Mouse (Mus musculus) kidney, embryonic 14.5 days (tissue): Measurements from ENCODE around the gene Asxl1. TPM values are rescaled to one million over a fixed set of nuclear protein-coding genes. Genes with fewer than 3 reads are reported as not detected.

ENCODE experiments used
- ATAC-seq: fragments of 200-750 bp; cut with Nextera tagmentation; 2 replicates; pipeline ENCODE4 v1.8.0; 2017; ENCODE audit warnings: moderate number of reproducible peaks, mild to moderate bottlenecking, moderate TSS enrichment, moderate library complexity; ENCODE audit not compliant: low FRiP score, low TSS enrichment
- H3K27ac ChIP-seq: fragments of 300-500 bp; sonication (generic); 2 replicates; pipeline ENCODE4 v1.5.1; 2014; ENCODE audit warnings: low read depth, mild to moderate bottlenecking, low read length, moderate library complexity, mixed read lengths
- H3K27me3 ChIP-seq: fragments of 300-500 bp; sonication (generic); 2 replicates; pipeline ENCODE4 v1.6.1; 2014; ENCODE audit warnings: mild to moderate bottlenecking, low read length; ENCODE audit not compliant: control insufficient read depth, insufficient read depth
- H3K36me3 ChIP-seq: fragments of 300-500 bp; sonication (generic); 2 replicates; pipeline ENCODE4 v1.6.1; 2014; ENCODE audit warnings: low read length, mixed read lengths; ENCODE audit not compliant: control insufficient read depth, insufficient read depth
- H3K4me1 ChIP-seq: fragments of 300-500 bp; sonication (generic); 2 replicates; pipeline ENCODE4 v1.6.1; 2014; ENCODE audit warnings: low read length, mixed read lengths; ENCODE audit not compliant: control insufficient read depth, insufficient read depth
- H3K4me2 ChIP-seq: fragments of 300-500 bp; sonication (generic); replicated peaks from 2 replicates; pipeline ENCODE4 v1.6.1; 2014; ENCODE audit warnings: low read depth, mild to moderate bottlenecking, low read length
- H3K4me3 ChIP-seq: fragments of 300-500 bp; sonication (generic); 2 replicates; pipeline ENCODE4 v1.5.1; 2014; ENCODE audit warnings: mild to moderate bottlenecking, low read length
- H3K9ac ChIP-seq: fragments of 300-500 bp; sonication (generic); 2 replicates; pipeline ENCODE4 v1.6.1; 2014; ENCODE audit warnings: low read depth, mild to moderate bottlenecking, low read length, moderate library complexity
- H3K9me3 ChIP-seq: fragments of 300-500 bp; sonication (generic); 2 replicates; pipeline ENCODE4 v1.6.1; 2016; ENCODE audit warnings: low read length; ENCODE audit not compliant: control insufficient read depth
- WGBS: fragments of 180-500 bp; shearing (Covaris S2); extraction: QIAGEN DNeasy Blood & Tissue Kit; methylation state at CpG from one replicate; pipeline ENCODE4 v1.1.7; 2014; 5-methylcytosine and 5-hydroxymethylcytosine counted together
- polyA plus RNA-seq: library from polyadenylated mRNA; unstranded; fragments of >200 nt; fragmentation: Nextera tagmentation; extraction: Ambion mirVana; gene quantifications from 2 replicates; pipeline ENCODE4 v1.2.1, GENCODE M21; 2014

Asxl1 gene
- polyA plus RNA-seq, 1 experiment from 2014 or later: 20.8 TPM

DNA sequence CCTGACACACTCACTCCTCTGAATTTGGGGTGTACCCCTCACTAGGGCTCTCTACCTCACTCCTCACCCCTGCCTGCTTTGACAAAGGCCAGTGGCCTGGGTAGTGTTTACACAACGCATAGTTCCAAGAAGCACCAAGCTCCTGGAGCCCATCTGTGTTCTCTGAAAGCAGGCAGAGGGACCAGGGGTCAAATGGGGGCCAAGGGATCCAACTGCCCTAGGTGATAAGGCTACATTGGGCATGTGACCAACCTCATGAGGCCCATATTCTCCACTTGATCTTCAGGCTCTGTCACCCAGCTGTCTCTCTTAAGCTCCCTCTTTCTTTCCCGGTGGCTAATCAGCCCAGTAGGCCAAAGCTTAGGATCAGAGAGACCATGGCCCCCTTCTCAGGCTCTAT is 81.3 kb downstream of the Asxl1 start:
- Histone ChIP-seq H3K4me3 (no peak overlapping the region), H3K4me2 (no peak overlapping the region), H3K9ac (no peak overlapping the region), H3K9me3 (no peaks in the 10 kb centered on the region), H3K4me1 (peaks cover 30% of the 10 kb centered on the region), H3K27ac (no peak overlapping the region), H3K36me3 (peaks cover 53% of the 10 kb centered on the region), H3K27me3 (no peaks in the 10 kb centered on the region)
- WGBS: 14% methylated on average over 2 of the region's 2 CpGs
- ATAC-seq: no peak

DNA sequence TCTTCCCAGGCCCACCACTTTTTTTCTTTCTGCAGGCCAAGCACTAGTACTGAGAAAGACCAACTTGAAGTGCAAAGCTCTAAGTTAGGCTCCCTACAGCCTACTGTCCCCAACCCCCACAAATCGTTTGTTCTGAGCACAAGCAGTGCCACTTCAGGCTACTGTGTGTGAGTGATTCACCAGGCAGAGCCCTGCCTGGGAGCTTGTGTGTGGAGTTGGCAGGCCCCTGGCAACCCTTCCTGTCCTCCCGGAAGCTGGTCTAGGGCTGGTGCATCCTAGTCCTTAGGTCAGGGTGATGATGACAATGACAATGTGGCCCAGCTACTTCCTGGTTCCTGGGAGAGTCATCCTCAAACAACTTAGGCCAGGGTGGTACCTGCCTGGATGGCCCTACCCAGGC is 82.9 kb downstream of the Asxl1 start:
- WGBS: 55% methylated on average over 2 of the region's 2 CpGs
- no peak for ATAC-seq
- peaks cover 48% of the 10 kb centered on the region for H3K36me3 ChIP-seq
- no peak overlapping the region for H3K4me3 ChIP-seq
- H3K27me3 ChIP-seq: no peaks in the 10 kb centered on the region
- no peak overlapping the region for H3K4me2 ChIP-seq
- H3K9ac ChIP-seq: no peak overlapping the region
- H3K4me1 ChIP-seq: peaks cover 39% of the 10 kb centered on the region
- H3K9me3 ChIP-seq: no peaks in the 10 kb centered on the region
- H3K27ac ChIP-seq: no peak overlapping the region

DNA sequence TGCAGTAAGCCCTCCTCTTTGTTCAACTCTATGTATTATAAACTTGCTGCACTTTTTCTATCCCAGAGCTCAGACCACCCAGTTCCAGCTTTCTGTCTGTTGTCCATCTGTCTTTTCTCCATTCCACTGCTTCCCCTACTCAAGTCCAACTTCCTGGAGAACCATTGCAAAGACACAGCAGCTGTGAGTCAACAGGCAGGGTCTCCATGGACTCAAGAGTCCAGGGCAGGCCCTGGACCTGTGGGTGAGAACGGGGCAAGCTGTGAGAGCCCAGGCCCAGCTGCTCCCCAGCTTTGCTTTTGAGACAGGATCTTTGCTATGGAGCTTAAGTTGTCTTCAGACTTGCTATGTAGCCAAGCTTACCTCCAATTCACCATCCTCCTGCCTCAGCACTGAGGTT is 84.9 kb downstream of the Asxl1 start:
- 91% methylated on average over 1 of the region's 1 CpGs for WGBS
- no peaks in the 10 kb centered on the region for H3K9me3 ChIP-seq
- H3K27me3 ChIP-seq: no peaks in the 10 kb centered on the region
- H3K9ac ChIP-seq: no peak overlapping the region
- ATAC-seq: no peak
- H3K4me3 ChIP-seq: no peak overlapping the region
- H3K4me1 ChIP-seq: peaks cover 48% of the 10 kb centered on the region
- no peak overlapping the region for H3K27ac ChIP-seq
- no peak overlapping the region for H3K4me2 ChIP-seq
- peaks cover 47% of the 10 kb centered on the region for H3K36me3 ChIP-seq

DNA sequence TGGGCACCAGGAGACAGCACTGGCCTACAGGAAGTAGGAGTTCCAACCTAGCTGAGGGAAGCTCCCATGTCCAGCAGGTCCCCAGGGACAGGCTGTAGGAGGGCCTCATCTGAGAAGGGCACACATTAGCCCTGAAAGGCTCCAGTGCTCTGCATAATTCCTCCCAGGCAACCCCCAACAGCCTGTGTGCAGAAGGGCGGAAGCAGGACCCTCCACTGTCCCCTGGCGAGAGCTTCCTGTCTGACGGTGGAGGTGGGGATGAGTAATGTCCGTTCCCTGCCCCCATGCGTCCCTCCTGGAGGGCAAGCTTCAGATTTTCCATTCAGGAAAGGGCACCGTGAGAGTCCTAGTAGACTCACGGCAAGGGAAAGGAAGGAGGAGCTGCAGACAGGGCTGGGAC is 86.9 kb downstream of the Asxl1 start:
- H3K27ac ChIP-seq: peak overlapping the region; percentile 75
- WGBS: 8% methylated on average over 7 of the region's 7 CpGs
- H3K9me3 ChIP-seq: no peaks in the 10 kb centered on the region
- H3K4me1 ChIP-seq: peaks cover 61% of the 10 kb centered on the region
- H3K27me3 ChIP-seq: no peaks in the 10 kb centered on the region
- peaks cover 51% of the 10 kb centered on the region for H3K36me3 ChIP-seq
- H3K4me3 ChIP-seq: no peak overlapping the region
- H3K9ac ChIP-seq: 0 out of 2 replicates have a peak overlapping the region, but pooled peaks have one; percentile 7
- peak; percentile 41 for ATAC-seq
- no peak overlapping the region for H3K4me2 ChIP-seq

DNA sequence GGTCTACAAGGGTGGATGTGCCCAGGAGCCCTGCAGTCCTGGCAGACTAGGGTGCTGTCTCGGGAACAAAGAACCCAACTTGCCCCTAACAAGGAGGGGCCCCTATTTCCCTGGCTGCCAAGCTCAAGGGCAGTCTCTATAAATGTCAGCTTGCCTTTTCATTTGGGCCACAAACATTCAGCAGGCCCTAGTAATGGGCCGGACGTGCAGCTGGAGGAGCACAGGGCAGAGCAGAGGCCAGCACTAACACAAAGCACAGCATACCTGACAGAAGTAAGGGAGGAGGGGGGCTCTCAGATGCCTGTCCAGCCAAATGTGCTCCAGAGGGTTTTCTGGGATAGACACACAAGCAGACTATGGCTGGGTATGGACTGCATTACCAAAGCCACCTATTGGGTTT is 88.2 kb downstream of the Asxl1 start:
- Histone ChIP-seq H3K4me3 (no peak overlapping the region), H3K4me2 (no peak overlapping the region), H3K27me3 (no peaks in the 10 kb centered on the region), H3K9me3 (no peaks in the 10 kb centered on the region), H3K36me3 (peaks cover 40% of the 10 kb centered on the region), H3K9ac (no peak overlapping the region), H3K4me1 (peaks cover 69% of the 10 kb centered on the region), H3K27ac (peak overlapping the region; percentile 75; the same call in 1 of the 2 replicates)
- WGBS: 48% methylated on average over 3 of the region's 3 CpGs
- no peak for ATAC-seq

DNA sequence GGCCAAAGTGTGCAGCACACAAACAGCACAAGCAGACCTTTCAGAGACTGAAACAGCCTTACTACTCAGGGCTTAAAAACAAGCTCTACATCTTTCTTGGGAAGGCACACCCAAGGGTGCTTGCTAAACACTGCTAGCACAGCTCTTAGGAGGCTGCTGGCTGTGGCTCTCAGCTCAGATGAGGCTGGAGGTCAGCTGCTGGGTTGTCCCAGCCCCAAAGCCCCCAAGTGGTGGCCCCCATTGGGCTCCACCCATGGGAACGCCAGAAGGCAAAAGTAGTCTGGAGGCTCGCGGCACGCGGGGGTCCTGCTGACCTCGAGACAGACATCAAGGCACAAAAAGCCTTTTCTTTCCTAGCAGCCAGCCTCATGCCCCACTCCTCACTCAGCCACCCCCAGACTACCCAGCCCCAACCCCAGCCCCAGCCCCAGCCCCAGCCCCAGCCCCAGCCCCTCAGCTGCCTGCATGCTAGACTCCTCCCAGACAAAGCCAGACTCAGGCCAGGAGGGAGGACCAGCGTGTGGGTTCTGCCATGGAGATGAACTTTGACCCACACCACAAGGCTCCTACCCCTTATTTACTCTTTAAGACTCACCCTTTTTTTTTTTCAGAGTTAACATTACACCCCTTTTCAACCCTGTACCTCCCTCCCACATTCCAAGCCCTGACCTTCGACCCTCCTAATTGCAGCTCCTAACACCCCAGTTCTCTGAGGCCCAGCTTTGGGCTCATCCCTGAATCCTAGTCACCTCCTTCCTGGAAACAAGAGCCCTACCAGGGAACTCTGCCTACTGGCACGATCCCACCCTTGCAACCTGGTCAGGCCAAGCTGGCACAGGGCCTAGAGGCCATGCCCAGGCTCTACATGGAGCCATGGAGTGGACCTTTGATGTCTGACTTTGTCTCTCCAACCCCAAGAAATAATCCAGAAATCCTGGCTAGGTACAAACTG is 89.5 kb downstream of the Asxl1 start:
- Histone ChIP-seq H3K4me1 (peaks cover 70% of the 10 kb centered on the region), H3K27ac (peak overlapping the region; percentile 93; the same call in 1 of the 2 replicates), H3K4me3 (no peak overlapping the region), H3K9ac (no peak overlapping the region), H3K9me3 (no peaks in the 10 kb centered on the region), H3K27me3 (no peaks in the 10 kb centered on the region), H3K4me2 (no peak overlapping the region), H3K36me3 (peaks cover 29% of the 10 kb centered on the region)
- 25% methylated on average over 9 of the region's 9 CpGs for WGBS
- ATAC-seq: no peak

DNA sequence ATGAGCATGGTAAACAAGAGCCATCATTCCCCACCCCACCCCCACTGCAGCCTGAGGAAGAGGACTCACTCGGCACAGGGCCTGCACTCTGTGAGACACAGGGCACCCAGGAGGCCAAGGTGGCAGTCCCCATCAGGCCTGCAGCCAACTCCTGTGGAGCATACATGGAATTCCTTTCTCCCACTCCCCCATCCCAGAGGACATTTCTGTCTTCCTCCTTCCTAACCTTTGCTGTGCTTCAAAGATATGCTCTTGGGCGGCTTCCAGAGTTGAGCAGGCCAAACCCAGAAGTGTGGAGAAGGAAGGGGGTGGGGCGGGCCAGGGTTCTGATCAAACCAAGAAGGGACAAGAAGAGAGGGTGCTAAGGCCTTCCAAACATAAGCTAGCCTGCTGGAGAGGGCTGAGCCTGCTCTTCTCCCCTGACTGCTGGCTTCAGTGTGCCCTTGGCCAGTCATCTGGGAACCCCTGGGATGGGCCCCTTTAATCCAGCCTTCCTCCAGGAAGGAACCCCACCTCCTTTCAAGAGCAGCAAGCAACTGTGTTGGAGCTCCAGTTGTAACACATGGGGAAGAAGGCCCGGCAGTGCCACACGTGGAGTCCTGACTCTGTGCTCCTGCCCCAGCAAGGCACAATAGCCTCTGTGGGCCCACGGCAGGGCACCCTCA is 91.1 kb downstream of the Asxl1 start:
- H3K4me3 ChIP-seq: no peak overlapping the region

DNA sequence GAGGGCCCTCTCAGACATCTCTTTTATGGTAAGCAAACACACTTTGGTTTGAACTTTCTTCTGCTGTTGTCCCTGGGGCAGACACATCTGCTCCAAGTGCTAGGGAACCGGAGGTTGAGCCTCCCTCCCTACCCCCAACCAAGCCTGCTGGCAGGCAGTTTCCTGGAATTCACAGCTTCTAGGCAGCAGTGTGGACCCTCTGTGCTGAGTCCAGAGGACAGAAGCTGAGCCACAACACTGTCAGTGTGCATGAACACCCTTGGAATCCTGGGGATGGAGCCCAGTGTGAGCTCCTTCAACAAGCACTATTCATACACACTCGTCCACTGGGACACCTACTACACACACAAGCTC is 91.7 kb downstream of the Asxl1 start:
- 35% methylated on average over 2 of the region's 2 CpGs for WGBS

More for the DNA sequence above, 91.1 kb downstream of the Asxl1 start:
- Histone ChIP-seq H3K27ac (peak overlapping the region; percentile 93), H3K36me3 (peaks cover 13% of the 10 kb centered on the region; the same call in 1 of the 2 replicates), H3K4me1 (peaks cover 81% of the 10 kb centered on the region), H3K9me3 (no peaks in the 10 kb centered on the region), H3K4me2 (peak overlapping the region; percentile 36), H3K27me3 (no peaks in the 10 kb centered on the region), H3K9ac (peak overlapping the region; percentile 48; the same call in 1 of the 2 replicates)
- peak; percentile 28 for ATAC-seq
- WGBS: 14% methylated on average over 6 of the region's 6 CpGs

More for the DNA sequence above, 91.7 kb downstream of the Asxl1 start:
- Histone ChIP-seq H3K4me3 (no peak overlapping the region), H3K9me3 (no peaks in the 10 kb centered on the region), H3K4me2 (peak overlapping the region; percentile 36), H3K9ac (peak overlapping the region; percentile 48; the same call in 1 of the 2 replicates), H3K36me3 (peaks cover 12% of the 10 kb centered on the region; the same call in 1 of the 2 replicates), H3K4me1 (peaks cover 81% of the 10 kb centered on the region), H3K27me3 (no peaks in the 10 kb centered on the region), H3K27ac (peak overlapping the region; percentile 93)
- peak; percentile 5; the same call in 1 of the 2 replicates for ATAC-seq
